Mouse (Mus musculus): Measurements from ENCODE around the gene Trpc5os.
A peak's percentile ranks its signal among the peaks of the same experiment; 100 is the strongest.

Trpc5os gene

DNA sequence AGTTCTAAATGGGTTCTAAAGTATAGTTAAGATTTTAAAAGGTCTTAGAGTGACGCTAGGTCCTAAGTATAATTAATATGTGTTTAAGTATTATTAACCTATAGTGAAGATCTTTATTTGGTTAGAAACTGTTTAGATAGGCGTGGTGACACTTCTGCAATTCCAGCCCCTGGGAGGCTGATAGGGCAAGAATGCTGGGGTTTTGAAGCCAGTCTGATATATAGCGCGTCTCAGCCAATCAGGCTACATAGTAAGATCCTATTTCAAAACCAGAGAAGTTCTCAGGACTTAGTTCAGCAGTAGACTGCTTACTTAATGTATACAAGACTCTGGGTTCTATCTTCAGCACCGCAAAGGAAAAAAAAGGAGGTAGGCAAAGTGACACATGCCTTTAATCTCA is at the start of gene Trpc5os:
TSS of gene Trpc5os (plus strand) at position 301 of the 400 bp plus-strand sequence.
- no peak for DNase-seq (ENCODE audit: low read depth, low spot score)

- DNase-seq (ENCODE audit: low read depth, low spot score): no peak
These were observed 48.3 kb upstream of the Trpc5os start for GRCm38 (mm10) chrX:144408036-144408435.

DNA sequence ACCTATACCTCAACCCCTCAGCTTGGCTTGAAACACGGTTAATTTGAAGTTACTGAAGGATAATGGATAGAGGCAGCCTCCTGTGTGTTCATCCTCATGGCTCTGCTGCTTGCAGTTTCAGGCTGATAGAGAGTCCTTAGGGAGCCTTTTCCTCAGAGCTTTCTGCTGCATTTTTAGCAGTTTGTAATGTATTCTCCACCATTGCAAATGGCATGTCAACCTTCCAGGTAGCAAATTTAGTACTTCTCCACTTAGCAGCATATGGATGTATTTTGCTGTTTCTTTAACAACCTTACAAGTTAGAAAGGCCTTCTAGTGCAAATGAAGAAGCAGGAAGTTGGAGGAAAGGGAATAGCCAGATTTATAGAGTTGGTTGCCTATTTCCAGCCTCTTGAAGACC is 36.1 kb upstream of the Trpc5os start:
- DNase-seq (ENCODE audit: low read depth, low spot score): no peak

DNA sequence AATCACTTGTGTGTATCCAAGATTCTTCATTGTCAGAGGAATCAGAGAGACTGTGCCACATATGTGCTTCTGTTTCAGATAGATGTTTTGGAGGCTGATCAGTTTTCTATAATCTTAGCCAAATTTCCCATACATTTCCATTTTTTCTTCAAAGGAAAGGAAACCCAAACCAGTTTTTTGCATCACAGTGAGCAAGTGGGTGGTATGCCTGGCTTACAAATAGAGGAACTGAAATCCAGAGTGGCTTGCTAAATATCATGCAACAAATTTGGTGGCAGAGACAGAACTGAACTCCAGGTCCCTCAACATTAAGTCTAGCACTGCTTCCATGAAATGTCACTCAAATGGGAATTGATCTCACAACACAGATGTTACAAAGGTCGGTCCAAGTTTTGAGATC is 35.3 kb upstream of the Trpc5os start:
- no peak for DNase-seq (ENCODE audit: low read depth, low spot score)

GRCm38 (mm10) chrX:144423848-144424247 is 32.5 kb upstream of the Trpc5os start:
- no peak for DNase-seq (ENCODE audit: low read depth, low spot score)

- no peak for DNase-seq (ENCODE audit: low read depth, low spot score)
These were observed 8.0 kb downstream of the Trpc5os start for GRCm38 (mm10) chrX:144464416-144464815.

DNA sequence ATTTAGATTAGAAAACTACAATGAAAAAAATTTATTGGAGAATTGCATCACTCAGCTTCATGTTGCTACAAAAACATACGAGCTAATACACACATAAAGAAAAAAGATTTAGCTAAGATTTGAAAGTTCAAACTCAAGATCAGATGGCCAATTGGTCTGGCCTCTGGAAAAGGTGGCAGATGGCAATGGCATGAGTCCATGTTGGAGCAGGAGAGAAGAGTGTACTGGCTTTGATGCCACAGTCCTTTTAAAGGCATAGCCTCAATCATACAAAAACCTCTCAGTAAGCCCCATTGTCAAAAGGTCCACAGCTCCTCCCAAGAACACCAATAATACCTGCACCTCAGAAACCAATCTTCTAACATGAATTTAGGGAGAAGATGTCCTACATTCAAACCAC is 35.0 kb downstream of the Trpc5os start:
- no peak for DNase-seq (ENCODE audit: low read depth, low spot score)

- no peak for DNase-seq (ENCODE audit: low read depth, low spot score)
These were observed 66.9 kb downstream of the Trpc5os start for GRCm38 (mm10) chrX:144523239-144523638.

DNA sequence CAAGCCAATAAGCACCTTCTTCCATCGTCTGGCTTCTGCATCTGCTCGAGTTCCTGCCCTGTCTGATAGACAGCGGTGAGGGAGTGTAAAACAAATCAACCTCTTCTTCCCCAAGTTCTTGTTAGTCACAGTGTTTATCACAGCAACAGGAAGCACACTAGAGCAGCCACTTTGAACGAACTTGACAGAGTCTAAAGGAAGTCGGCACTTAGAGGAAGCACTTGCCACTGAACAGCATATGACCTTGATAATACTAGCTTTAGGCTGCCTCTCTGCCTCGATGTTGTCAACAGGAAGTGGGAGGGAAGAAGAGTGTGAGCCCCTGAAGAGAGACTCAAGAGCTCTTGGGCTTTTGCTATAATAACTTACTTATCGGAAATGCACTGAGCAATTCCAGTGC is 69.7 kb downstream of the Trpc5os start:
- DNase-seq (ENCODE audit: low read depth, low spot score): peak; percentile 64

Data from A20 (cell line).